Mouse (Mus musculus) brain, embryonic 14.5 days (tissue): ENCODE results near the gene Chrm1.

Experiments used
- CTCF ChIP-seq: fragments of 200-500 bp; IDR thresholded peaks from 2 replicates; pipeline ENCODE4 v1.5.1; 2012; ENCODE audit warnings: inconsistent platforms, mild to moderate bottlenecking, moderate library complexity, borderline replicate concordance; ENCODE audit not compliant: insufficient read depth, insufficient read length; ENCODE audit errors: extremely low read depth
- POLR2A ChIP-seq: fragments of 200-500 bp; IDR thresholded peaks from 2 replicates; pipeline ENCODE4 v1.6.1; 2012; ENCODE audit warnings: mild to moderate bottlenecking, inconsistent platforms, borderline replicate concordance; ENCODE audit not compliant: poor library complexity, insufficient read depth, insufficient read length, severe bottlenecking; ENCODE audit errors: extremely low read depth

DNA sequence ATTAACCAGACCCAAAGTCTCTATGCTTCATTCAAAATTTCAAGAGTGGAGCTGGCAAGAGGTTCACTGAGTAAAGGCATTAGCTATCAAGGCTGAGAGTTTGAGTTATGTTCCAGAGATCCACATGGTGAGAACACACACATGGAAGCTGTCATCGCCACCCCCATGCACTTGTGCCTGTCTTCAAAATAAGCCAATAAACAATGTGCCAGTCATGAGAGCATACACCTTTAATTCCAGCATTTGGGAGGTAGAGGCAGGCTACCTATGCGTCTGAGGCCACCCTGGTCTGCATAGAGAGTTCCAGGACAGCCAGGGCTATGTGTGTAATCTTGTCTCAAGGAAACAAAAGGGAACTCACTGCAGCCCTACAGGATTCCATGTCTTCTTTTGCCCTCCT lies 20.0 kb downstream of the Chrm1 start:
- no peak for TF ChIP-seq POLR2A
- no peak for TF ChIP-seq CTCF
